9 mouse cellular contexts compared by ENCODE assay signal in genomic region chr2:167986762-167987161, GRCm38 (mm10). TPM values are rescaled to one million over a fixed set of nuclear protein-coding genes. Genes with fewer than 3 reads are reported as not detected.
A peak's percentile ranks its signal among the peaks of the same experiment; 100 is the strongest.
DNase-seq lines count a peak whose midpoint lies in the region; ATAC-seq and TF ChIP-seq lines count a peak whose summit lies in the region.
"Had no signal": no experiment of that assay in that cellular context is flagged by ENCODE, and none has a peak within 500 bp of the region (broad histone marks: within the 10 kb centered on the region; RNA-seq: fewer than 3 reads in every experiment).

No protein-coding gene starts in this region.

- dilution Hi-C loops in CH12.LX (cut with MboI; ENCODE audit: extremely low pct_ligation_motif_present, extremely low pct_unique_long_range_greater_than_20kb, low sequenced_read_pairs) = no loop called here

- TF ChIP-seq CTCF in kidney, adult 2 months (conservative IDR thresholded peaks at IDR 0.05; ENCODE audit: insufficient read depth, insufficient read length, low read depth, low read length) = peak; percentile 73
- peak; percentile 24 to 84; a peak in 2 of 4 replicates for TF ChIP-seq CTCF in CH12.LX (conservative IDR thresholded peaks at IDR 0.05 in 1 of 2, IDR thresholded peaks at IDR 0.05 in 1 of 2; ENCODE audit: low read depth in 2 of 2, low read length in 2 of 2)
- peak; percentile 68 for TF ChIP-seq CTCF in brain, embryonic 14.5 days (IDR thresholded peaks at IDR 0.05; ENCODE audit: borderline replicate concordance, extremely low read depth, insufficient read depth, insufficient read length)

- H3K4me2 ChIP-seq in kidney, embryonic 16.5 days (replicated peaks; ENCODE audit: low read depth, low read length) = no peak overlapping the region
- no peak overlapping the region for H3K4me2 ChIP-seq in CH12.LX (ENCODE audit: insufficient read depth, low read depth, poor library complexity, severe bottlenecking)
- H3K4me2 ChIP-seq in intestine, embryonic 16.5 days (ENCODE audit: low read depth, low read length) = peak overlapping the region; percentile 32
- H3K4me2 ChIP-seq: midbrain, embryonic 12.5 days had no signal

- no peak overlapping the region for H3K9ac ChIP-seq in kidney, embryonic 16.5 days (replicated peaks; ENCODE audit: low read length)
- H3K9ac ChIP-seq in CH12.LX (ENCODE audit: insufficient read depth, low read depth) = no peak overlapping the region
- H3K9ac ChIP-seq in intestine, embryonic 16.5 days (ENCODE audit: low read depth, low read length) = peak overlapping the region; percentile 27; the same call in 1 of the 2 replicates
- H3K9ac ChIP-seq: midbrain, embryonic 12.5 days had no signal

- TF ChIP-seq POLR2A in kidney, adult 2 months (IDR thresholded peaks at IDR 0.05; ENCODE audit: low read depth, low read length) = no peak
- no peak for TF ChIP-seq POLR2A in CH12.LX (IDR thresholded peaks at IDR 0.05; ENCODE audit: low read depth, low read length)
- TF ChIP-seq POLR2A in brain, embryonic 14.5 days (IDR thresholded peaks at IDR 0.05; ENCODE audit: borderline replicate concordance, extremely low read depth, insufficient read depth, insufficient read length, poor library complexity, severe bottlenecking) = no peak

- WGBS in kidney, adult 2 months = 25% methylated on average over 7 of the region's 7 CpGs
- 15% methylated on average over 7 of the region's 7 CpGs for WGBS in kidney, embryonic 16.5 days
- WGBS in intestine, embryonic 16.5 days = 10% methylated on average over 7 of the region's 7 CpGs

- no peak overlapping the region for H3K27ac ChIP-seq in kidney, adult 2 months (ENCODE audit: insufficient read depth, low read depth, low read length)
- no peak overlapping the region for H3K27ac ChIP-seq in kidney, embryonic 16.5 days (ENCODE audit: low read length)
- H3K27ac ChIP-seq in CH12.LX (ENCODE audit: insufficient read depth, low read depth) = no peak overlapping the region
- H3K27ac ChIP-seq in intestine, embryonic 16.5 days (ENCODE audit: low read length) = no peak overlapping the region
- H3K27ac ChIP-seq: midbrain, embryonic 12.5 days had no signal

- ATAC-seq in kidney, embryonic 16.5 days (ENCODE audit: low FRiP score, low TSS enrichment) = no peak
- peak; percentile 40 for ATAC-seq in intestine, embryonic 16.5 days
- peak; percentile 47; the same call in 1 of the 2 replicates for ATAC-seq in megakaryocyte, adult 5-6 weeks (ENCODE audit: poor library complexity, severe bottlenecking)
- no peak for ATAC-seq in erythroblast, adult 5-6 weeks (replicated peaks; ENCODE audit: low FRiP score, poor library complexity, severe bottlenecking)

- no peak overlapping the region for H3K4me3 ChIP-seq in kidney, adult 2 months (ENCODE audit: insufficient read depth, low read depth, low read length)
- H3K4me3 ChIP-seq in kidney, embryonic 16.5 days (ENCODE audit: low read length) = no peak overlapping the region
- no peak overlapping the region for H3K4me3 ChIP-seq in CH12.LX (replicated peaks in 1 of 3; ENCODE audit: low read depth in 2 of 3, low read length in 2 of 3, poor library complexity in 1 of 3)
- no peak overlapping the region; the same call in 1 of the 2 replicates for H3K4me3 ChIP-seq in intestine, embryonic 16.5 days (ENCODE audit: low read length)
- H3K4me3 ChIP-seq: midbrain, embryonic 12.5 days had no signal

- peak; percentile 73 for TF ChIP-seq RAD21 in CH12.LX (IDR thresholded peaks at IDR 0.05; ENCODE audit: low read depth, low read length)

- in situ Hi-C loops in CH12.LX (cut with MboI; ENCODE audit: low pct_ligation_motif_present, low pct_unique_long_range_greater_than_20kb, low sequenced_read_pairs) = no loop called here

- H3K79me2 ChIP-seq in CH12.LX (replicated peaks; ENCODE audit: control insufficient read depth, extremely low read depth, insufficient read depth, poor library complexity, severe bottlenecking) = no peaks in the 10 kb centered on the region

- no peaks in the 10 kb centered on the region for H3K9me3 ChIP-seq in kidney, embryonic 16.5 days (ENCODE audit: low read length)
- no peaks in the 10 kb centered on the region for H3K9me3 ChIP-seq in CH12.LX (replicated peaks; ENCODE audit: low read length)
- no peaks in the 10 kb centered on the region for H3K9me3 ChIP-seq in intestine, embryonic 16.5 days (ENCODE audit: control insufficient read depth, low read length)
- H3K9me3 ChIP-seq: midbrain, embryonic 12.5 days had no signal

- no peaks in the 10 kb centered on the region for H3K4me1 ChIP-seq in kidney, adult 2 months (ENCODE audit: control insufficient read depth, insufficient read depth, low read length)
- peaks cover 13% of the 10 kb centered on the region for H3K4me1 ChIP-seq in kidney, embryonic 16.5 days (ENCODE audit: insufficient read depth, low read length)
- peaks cover 5 to 17% of the 10 kb centered on the region in 2 experiments; a peak in 3 of 4 replicates for H3K4me1 ChIP-seq in CH12.LX (ENCODE audit: control insufficient read depth in 1 of 2, insufficient read depth in 2 of 2)
- peaks cover 36% of the 10 kb centered on the region for H3K4me1 ChIP-seq in intestine, embryonic 16.5 days (ENCODE audit: control insufficient read depth, insufficient read depth, low read length)
- H3K4me1 ChIP-seq: midbrain, embryonic 12.5 days had no signal

- no peaks in the 10 kb centered on the region for H3K36me3 ChIP-seq in kidney, adult 2 months (ENCODE audit: control insufficient read depth, insufficient read depth, low read length)
- H3K36me3 ChIP-seq in kidney, embryonic 16.5 days (ENCODE audit: insufficient read depth, low read length) = no peaks in the 10 kb centered on the region
- no peaks in the 10 kb centered on the region for H3K36me3 ChIP-seq in CH12.LX (replicated peaks in 1 of 2; ENCODE audit: control insufficient read depth in 1 of 2, insufficient read depth in 1 of 2, low read length in 1 of 2)
- H3K36me3 ChIP-seq in intestine, embryonic 16.5 days (ENCODE audit: control insufficient read depth, insufficient read depth, low read length) = no peaks in the 10 kb centered on the region
- H3K36me3 ChIP-seq: midbrain, embryonic 12.5 days had no signal

- no peak for TF ChIP-seq EP300 in CH12.LX (IDR thresholded peaks at IDR 0.05; ENCODE audit: low read length)

- peak; percentile 50 for DNase-seq in kidney, adult 2 months
- peak; percentile 39 for DNase-seq in CH12.LX (ENCODE audit: extremely low read depth)
- DNase-seq in brain, embryonic 14.5 days (ENCODE audit: low read depth) = peak; percentile 19
- no peak for DNase-seq in frontal cortex, adult 2 months (ENCODE audit: extremely low spot score in 1 of 2, low spot score in 1 of 2)

- H3K27me3 ChIP-seq in kidney, adult 2 months (replicated peaks; ENCODE audit: control insufficient read depth, insufficient read depth, low read length) = no peaks in the 10 kb centered on the region
- no peaks in the 10 kb centered on the region for H3K27me3 ChIP-seq in kidney, embryonic 16.5 days (ENCODE audit: insufficient read depth, low read length)
- peaks cover 31% of the 10 kb centered on the region for H3K27me3 ChIP-seq in CH12.LX (replicated peaks)
- H3K27me3 ChIP-seq in intestine, embryonic 16.5 days (replicated peaks; ENCODE audit: control insufficient read depth, insufficient read depth, low read length) = no peaks in the 10 kb centered on the region
- H3K27me3 ChIP-seq: midbrain, embryonic 12.5 days had no signal

TF ChIP-seq in CH12.LX, 34 proteins besides CTCF, POLR2A, EP300 and RAD21:
- TF ChIP-seq BHLHE40 (IDR thresholded peaks at IDR 0.05; ENCODE audit: low read depth, low read length) (no peak), MYC (IDR thresholded peaks at IDR 0.05; ENCODE audit: low read depth, low read length) (0 out of 2 replicates have a peak, but pooled peaks have one; percentile 24), NELFE (IDR thresholded peaks at IDR 0.05; ENCODE audit: low read depth, low read length) (0 out of 2 replicates have a peak, but pooled peaks have one; percentile 14), SMC3 (IDR thresholded peaks at IDR 0.05; ENCODE audit: low read depth, low read length) (peak; percentile 83), ZC3H11A (IDR thresholded peaks at IDR 0.05; ENCODE audit: low read depth, low read length) (no peak), NRF1 (IDR thresholded peaks at IDR 0.05; ENCODE audit: low read depth, low read length) (no peak), ELF1 (IDR thresholded peaks at IDR 0.05; ENCODE audit: low read depth, low read length) (no peak), JUND (conservative IDR thresholded peaks at IDR 0.05; ENCODE audit: low read depth, low read length) (0 out of 2 replicates have a peak, but pooled peaks have one; percentile 16), CHD1 (IDR thresholded peaks at IDR 0.05; ENCODE audit: low read depth, low read length) (no peak), ZNF384 (IDR thresholded peaks at IDR 0.05; ENCODE audit: low read depth, low read length) (no peak)

RNA-seq across cellular contexts. Expression of gene Ripor3, which starts 23.7 kb away (rescaled TPM):
- polyA plus RNA-seq in kidney, adult 2 months (2012; rRNA removed) = 12.3 and 13.0 TPM in 2 replicates
- polyA plus RNA-seq in kidney, embryonic 16.5 days (2015; fragmentation: Nextera tagmentation; extraction: Ambion mirVana) = 1.9 and 2.6 TPM in 2 replicates
- total RNA-seq in CH12.LX (2012; rRNA removed) (0.17 TPM in 1 of 2 replicates, not detected in the other), CH12.LX (2014; rRNA removed) (not detected in 2 replicates)
- not detected in 2 replicates for polyA plus RNA-seq in CH12.LX (2012; ENCODE audit: insufficient read length, low read depth)
- polyA plus RNA-seq in brain, embryonic 14.5 days (2012; rRNA removed) = 1.1 and 1.2 TPM in 2 replicates
- 2.7 and 3.1 TPM in 2 replicates for polyA plus RNA-seq in intestine, embryonic 16.5 days (2015; fragmentation: Nextera tagmentation; extraction: Ambion mirVana)
- total RNA-seq in megakaryocyte, adult 5-6 weeks (2015) = 0.20 TPM in 1 of 2 replicates, not detected in the other
- total RNA-seq in megakaryocyte, adult 5-6 weeks (2017) = not detected in 2 replicates
- 1.2 and 1.3 TPM in 2 replicates for polyA plus RNA-seq in frontal cortex, adult 2 months (2012; rRNA removed)
- total RNA-seq in erythroblast, adult 5-6 weeks (2015; ENCODE audit: low replicate concordance) = not detected in 2 replicates
- total RNA-seq in erythroblast, adult 5-6 weeks (2017; ENCODE audit: low replicate concordance) = not detected in 2 replicates

RNA-seq across cellular contexts. Expression of gene Ptpn1, which starts 54.9 kb away (rescaled TPM):
- 29.9 and 31.0 TPM in 2 replicates for polyA plus RNA-seq in kidney, adult 2 months (2012; rRNA removed)
- 56.7 and 60.0 TPM in 2 replicates for polyA plus RNA-seq in kidney, embryonic 16.5 days (2015; fragmentation: Nextera tagmentation; extraction: Ambion mirVana)
- total RNA-seq in CH12.LX (2012; rRNA removed) = 77.6 and 90.0 TPM in 2 replicates
- total RNA-seq in CH12.LX (2014; rRNA removed) = 69.8 and 78.5 TPM in 2 replicates
- polyA plus RNA-seq in CH12.LX (2012; ENCODE audit: insufficient read length, low read depth) = 131 and 139 TPM in 2 replicates
- polyA plus RNA-seq in brain, embryonic 14.5 days (2012; rRNA removed) = 60.2 and 62.4 TPM in 2 replicates
- polyA plus RNA-seq in intestine, embryonic 16.5 days (2015; fragmentation: Nextera tagmentation; extraction: Ambion mirVana) = 37.7 and 45.5 TPM in 2 replicates
- total RNA-seq in megakaryocyte, adult 5-6 weeks (2015) = 49.1 and 54.8 TPM in 2 replicates
- 145 and 151 TPM in 2 replicates for total RNA-seq in megakaryocyte, adult 5-6 weeks (2017)
- 45.7 and 45.8 TPM in 2 replicates for polyA plus RNA-seq in frontal cortex, adult 2 months (2012; rRNA removed)
- total RNA-seq in erythroblast, adult 5-6 weeks (2015; ENCODE audit: low replicate concordance) = 11.7 and 11.9 TPM in 2 replicates
- total RNA-seq in erythroblast, adult 5-6 weeks (2017; ENCODE audit: low replicate concordance) = 8.9 and 9.1 TPM in 2 replicates

Comparison
In these comparisons a context has a peak if more than half of its experiments do, and no peak if none do; other contexts are left out.
1. DNase-seq: peak in kidney, adult 2 months (single experiment), CH12.LX (single experiment) and brain, embryonic 14.5 days (single experiment); none in frontal cortex, adult 2 months (0 of 2).
2. ATAC-seq: peak in intestine, embryonic 16.5 days (single experiment) and megakaryocyte, adult 5-6 weeks (single experiment); none in kidney, embryonic 16.5 days (single experiment) and erythroblast, adult 5-6 weeks (single experiment).
3. Peak in every context shown above with its lines, with median percentiles within 50 percentile points of each other: CTCF ChIP-seq.